Mouse (Mus musculus): ENCODE data around the gene Ipmk. TPM values are rescaled to one million over a fixed set of nuclear protein-coding genes. Genes with fewer than 3 reads are reported as not detected.
"Not testable (repeated sequence)": the region's sequence is repeated elsewhere in the genome, so short reads cannot be mapped to it uniquely, and the experiment has no call there.

The Ipmk gene
- total RNA-seq, 2 experiments from 2014 or later, result 12.9 to 14.4 TPM

- DNase-seq (ENCODE audit: low spot score in 2 of 2), result no peak
Measured at GRCm38 (mm10) chr10:71413401-71413800, 65.8 kb downstream of the Ipmk start.

GRCm38 (mm10) chr10:71421531-71421930 is 74.0 kb downstream of the Ipmk start:
- no peak for DNase-seq (ENCODE audit: low spot score in 2 of 2)

GRCm38 (mm10) chr10:71422047-71423037 is 74.8 kb downstream of the Ipmk start:
- DNase-seq (ENCODE audit: low spot score in 2 of 2), result peak; percentile 60

GRCm38 (mm10) chr10:71426740-71427139 is 79.2 kb downstream of the Ipmk start:
- DNase-seq (ENCODE audit: low spot score in 2 of 2), result no peak

- DNase-seq (ENCODE audit: low spot score in 2 of 2), result no peak
Measured at GRCm38 (mm10) chr10:71427381-71427780, 79.8 kb downstream of the Ipmk start.

GRCm38 (mm10) chr10:71428246-71428864 is 80.8 kb downstream of the Ipmk start:
- peak in 1 of 2 experiments; percentile 5 for DNase-seq (ENCODE audit: low spot score in 2 of 2)

GRCm38 (mm10) chr10:71430661-71431060 is 83.1 kb downstream of the Ipmk start:
- DNase-seq (ENCODE audit: low spot score in 2 of 2), result no peak

- no peak for DNase-seq (ENCODE audit: low spot score in 2 of 2)
Measured at GRCm38 (mm10) chr10:71443086-71443485, 95.5 kb downstream of the Ipmk start.

GRCm38 (mm10) chr10:71447661-71448060 is 100.1 kb downstream of the Ipmk start:
- DNase-seq (ENCODE audit: low spot score in 2 of 2), result no peak

GRCm38 (mm10) chr10:71448284-71448683 is 100.7 kb downstream of the Ipmk start:
- DNase-seq (ENCODE audit: low spot score in 2 of 2), result no peak

- no peak for DNase-seq (ENCODE audit: low spot score in 2 of 2)
Measured at GRCm38 (mm10) chr10:71455355-71455754, 107.8 kb downstream of the Ipmk start.

- DNase-seq (ENCODE audit: low spot score in 2 of 2), result not testable (repeated sequence)
Measured at GRCm38 (mm10) chr10:71462371-71462770, 114.8 kb downstream of the Ipmk start.

- no peak for DNase-seq (ENCODE audit: low spot score in 2 of 2)
Measured at GRCm38 (mm10) chr10:71464417-71464816, 116.9 kb downstream of the Ipmk start.

GRCm38 (mm10) chr10:71468315-71468714 is 120.8 kb downstream of the Ipmk start:
- no peak for DNase-seq (ENCODE audit: low spot score in 2 of 2)

- no peak for DNase-seq (ENCODE audit: low spot score in 2 of 2)
Measured at GRCm38 (mm10) chr10:71469751-71470150, 122.2 kb downstream of the Ipmk start.

- DNase-seq (ENCODE audit: low spot score in 2 of 2), result no peak
Measured at GRCm38 (mm10) chr10:71472033-71472432, 124.5 kb downstream of the Ipmk start.

- no peak for DNase-seq (ENCODE audit: low spot score in 2 of 2)
Measured at GRCm38 (mm10) chr10:71473590-71473989, 126.0 kb downstream of the Ipmk start.

- no peak for DNase-seq (ENCODE audit: low spot score in 2 of 2)
Measured at GRCm38 (mm10) chr10:71476471-71477080, 129.0 kb downstream of the Ipmk start.

- no peak for DNase-seq (ENCODE audit: low spot score in 2 of 2)
Measured at GRCm38 (mm10) chr10:71477147-71477546, 129.6 kb downstream of the Ipmk start.

GRCm38 (mm10) chr10:71479700-71480325 is 132.2 kb downstream of the Ipmk start:
- peak; percentile 63 to 68 for DNase-seq (ENCODE audit: low spot score in 2 of 2)

Measured in adrenal gland, adult 18-20 months (tissue).